Mouse (Mus musculus): ENCODE measurements at regions not wholly inside any gene's neighbourhood (a gene's known extent, or its start where the extent isn't known, plus 50 kb on each side); places are given as distances from the start of the nearest gene placed in this dataset.

- TF ChIP-seq CTCF (IDR thresholded peaks at IDR 0.05; ENCODE audit: control insufficient read depth, insufficient read depth, insufficient replicate concordance, low read depth, low read length), result no peak
- TF ChIP-seq POLR2A (IDR thresholded peaks at IDR 0.05; ENCODE audit: control insufficient read depth, low read depth, low read length), result no peak
Observed at GRCm38 (mm10) chrX:97925811-97926210, 222.8 kb upstream of the Ar start.

Measured in testis, adult 2 months (tissue).